Mouse (Mus musculus): Measurements from ENCODE around the gene Gm49337.

Gm49337 gene

DNA sequence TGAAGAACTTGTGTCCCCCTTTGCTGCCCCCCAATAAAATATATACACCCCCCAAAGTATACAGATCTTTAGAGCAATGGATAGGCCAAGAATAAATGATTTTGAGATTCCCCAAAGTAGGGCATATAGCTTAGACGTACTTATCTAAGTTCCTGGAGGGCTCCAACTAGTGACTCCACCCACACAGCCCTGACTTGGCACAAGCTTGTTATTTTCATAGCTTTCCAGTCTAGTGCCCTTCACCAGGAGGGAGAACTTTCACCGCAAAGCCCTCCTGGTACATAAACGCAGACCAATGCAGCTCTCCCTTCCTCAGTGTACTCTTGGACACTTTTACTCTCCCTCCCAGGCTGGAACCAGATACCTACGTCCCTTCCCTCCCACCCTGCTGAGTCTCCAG lies 11.0 kb upstream of the Gm49337 start:
- DNase-seq (ENCODE audit: low read depth) = no peak

DNA sequence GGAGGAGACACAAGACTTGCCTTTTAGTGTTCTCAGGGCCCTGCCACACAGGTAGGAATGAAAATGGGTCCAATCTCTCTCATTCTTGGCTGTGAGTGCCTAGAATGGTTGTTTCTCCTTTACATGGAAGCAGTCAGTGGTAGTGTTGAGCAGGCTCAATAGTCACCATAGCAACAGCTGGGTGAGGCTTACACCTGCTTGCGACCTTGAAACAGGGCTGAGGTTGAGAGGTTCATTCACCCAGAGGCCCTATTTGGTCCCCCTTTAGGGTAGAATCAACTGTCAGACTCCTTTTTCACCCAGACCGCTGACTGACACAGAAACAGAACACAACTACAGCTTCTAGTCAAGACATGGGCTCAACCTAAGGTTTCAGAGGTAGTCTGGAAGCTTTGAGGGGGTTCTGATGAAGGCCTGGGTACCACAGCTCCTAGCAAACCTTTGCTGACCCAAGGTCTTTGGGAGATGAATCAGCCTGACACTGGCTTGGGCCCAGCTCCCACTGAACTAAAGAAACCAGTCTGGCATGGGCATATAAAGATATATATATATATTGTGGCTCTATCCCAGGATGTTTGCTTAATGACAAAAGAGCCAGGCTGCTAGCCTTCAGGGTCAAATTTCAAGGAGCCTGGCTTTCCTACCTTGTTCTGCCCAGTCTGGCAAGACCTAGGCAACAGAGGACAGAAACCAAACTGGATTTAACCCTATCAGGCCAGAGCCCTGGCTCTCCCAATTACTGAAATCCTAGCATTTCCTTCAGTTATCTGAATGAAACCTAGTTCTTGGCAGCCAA lies 8.2 kb upstream of the Gm49337 start:
- DNase-seq (ENCODE audit: low read depth) = no peak

DNA sequence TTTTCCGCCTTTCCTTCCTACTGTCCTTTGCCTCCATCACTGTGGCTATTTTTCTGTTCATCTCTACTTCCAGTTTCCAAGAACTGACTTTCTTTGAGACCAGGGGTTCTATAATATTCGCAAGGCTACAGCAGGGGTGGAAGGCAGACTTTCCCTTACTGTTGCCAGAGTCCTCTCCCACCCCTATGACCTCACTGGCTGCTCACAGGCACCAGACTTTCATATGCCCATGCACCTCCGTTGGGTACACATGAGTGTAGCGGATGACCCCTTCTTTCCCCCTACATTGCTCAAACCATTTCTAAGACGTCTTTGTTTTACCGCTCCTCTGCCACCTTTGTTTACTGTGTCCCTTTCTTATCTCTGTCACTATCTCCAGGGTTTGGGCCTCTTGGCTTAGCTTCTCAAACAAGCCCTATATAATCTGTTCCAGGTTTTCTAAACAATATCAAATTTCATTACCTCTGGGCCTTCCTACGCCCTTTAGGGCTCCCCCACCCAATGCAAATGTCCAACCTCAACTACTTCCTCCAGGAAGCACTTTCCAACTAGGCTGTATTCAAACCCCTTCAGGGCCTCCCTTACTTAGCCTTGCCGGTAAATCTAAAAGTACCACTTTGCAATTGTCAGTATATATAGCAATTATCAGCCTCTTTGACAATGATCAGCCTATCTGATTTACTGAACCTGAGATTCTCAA lies 7.3 kb upstream of the Gm49337 start:
- DNase-seq (ENCODE audit: low read depth) = no peak

DNA sequence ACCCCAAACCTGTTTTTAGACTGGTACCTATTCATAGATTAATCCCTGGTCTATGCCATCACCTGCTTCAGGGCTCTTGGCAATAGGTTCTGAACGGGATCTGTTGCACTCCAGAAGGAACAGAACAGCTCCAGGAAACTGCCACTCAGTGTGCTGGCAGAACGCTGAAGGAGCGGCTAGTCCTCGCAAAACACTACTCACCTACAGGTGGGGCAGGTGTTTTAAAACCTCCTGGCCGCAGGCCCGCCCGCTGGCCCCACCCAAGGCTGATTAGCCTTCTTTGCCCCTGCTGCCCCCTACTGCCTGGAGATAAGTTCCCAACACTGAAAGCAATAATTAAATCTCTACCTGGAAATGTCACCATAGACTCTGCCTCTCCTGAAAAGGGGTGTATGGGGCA lies 5.8 kb upstream of the Gm49337 start, which contains the start of gene Tspan1:
Gene Tspan1, minus strand, starts transcription at position 198 of the 400 bp plus-strand sequence.
- no peak for DNase-seq (ENCODE audit: low read depth)

DNA sequence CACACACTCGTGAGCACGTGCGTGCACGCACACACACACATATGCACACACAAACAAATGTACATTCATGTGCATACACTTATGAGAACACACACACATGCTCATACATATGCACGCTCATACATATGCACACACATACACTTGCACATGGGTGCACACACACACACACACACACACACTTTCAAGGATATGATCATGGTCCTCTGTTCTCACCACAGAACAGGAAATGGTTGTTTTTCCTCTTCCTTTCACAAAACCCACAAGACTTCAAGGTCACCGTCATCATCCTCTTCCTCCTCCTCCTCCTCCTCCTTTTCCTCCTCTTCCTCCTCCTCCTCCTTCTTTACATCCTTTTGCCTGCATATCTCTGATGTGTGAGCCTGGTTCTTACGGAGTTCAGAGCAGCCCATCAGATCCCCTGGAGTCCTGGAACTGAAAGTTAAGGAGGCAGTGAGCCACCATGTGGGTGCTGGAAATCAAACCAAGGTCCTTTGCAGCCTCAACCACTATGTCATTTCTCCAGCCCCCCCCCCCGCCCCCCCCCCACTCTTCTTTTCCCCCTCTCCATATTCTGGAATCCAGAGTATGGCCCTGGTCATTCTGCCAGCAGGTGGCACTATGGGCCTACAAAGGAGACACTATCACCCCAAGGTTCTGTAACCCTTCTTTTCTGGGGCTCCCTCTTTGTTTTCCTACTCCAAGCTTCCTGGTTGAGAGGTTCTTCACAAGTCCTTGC lies 4.4 kb upstream of the Gm49337 start:
- DNase-seq (ENCODE audit: low read depth) = peak; percentile 65

DNA sequence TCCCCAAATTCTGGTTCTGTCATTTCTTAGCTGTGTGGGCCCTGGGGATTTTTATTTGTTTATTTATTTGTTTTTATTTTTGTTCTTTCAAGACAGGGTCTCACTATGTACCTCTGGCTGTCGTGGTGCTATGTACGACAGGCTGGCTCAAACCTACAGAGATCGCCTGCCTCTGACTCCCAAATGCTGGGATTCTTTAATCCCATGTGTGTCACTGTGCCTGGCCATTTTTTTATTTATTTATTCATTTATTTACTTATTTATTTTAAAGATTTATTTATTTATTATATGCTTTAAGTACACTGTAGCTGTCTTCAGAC lies 3.9 kb upstream of the Gm49337 start:
- no peak for DNase-seq (ENCODE audit: low read depth)

DNA sequence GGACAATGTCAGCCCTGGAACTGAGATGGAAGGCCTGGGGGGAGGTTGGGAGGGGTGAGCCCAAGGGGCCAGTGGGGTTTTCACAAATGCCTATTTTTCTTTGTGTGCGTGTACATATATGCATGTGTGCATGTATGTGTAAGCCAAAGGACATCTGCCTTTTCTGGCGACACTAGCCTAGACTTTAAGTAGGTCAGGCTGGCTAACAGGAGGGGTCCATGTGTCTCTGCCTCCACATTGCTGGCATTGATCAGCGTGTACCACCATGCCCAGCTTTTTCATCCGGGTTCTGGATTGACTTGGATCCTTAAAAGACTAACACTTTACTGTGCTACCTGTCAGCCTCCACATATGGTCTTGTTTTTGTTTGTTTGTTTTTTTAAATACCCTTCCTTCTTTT lies 568 bp downstream of the Gm49337 start:
- no peak for DNase-seq (ENCODE audit: low read depth)

DNA sequence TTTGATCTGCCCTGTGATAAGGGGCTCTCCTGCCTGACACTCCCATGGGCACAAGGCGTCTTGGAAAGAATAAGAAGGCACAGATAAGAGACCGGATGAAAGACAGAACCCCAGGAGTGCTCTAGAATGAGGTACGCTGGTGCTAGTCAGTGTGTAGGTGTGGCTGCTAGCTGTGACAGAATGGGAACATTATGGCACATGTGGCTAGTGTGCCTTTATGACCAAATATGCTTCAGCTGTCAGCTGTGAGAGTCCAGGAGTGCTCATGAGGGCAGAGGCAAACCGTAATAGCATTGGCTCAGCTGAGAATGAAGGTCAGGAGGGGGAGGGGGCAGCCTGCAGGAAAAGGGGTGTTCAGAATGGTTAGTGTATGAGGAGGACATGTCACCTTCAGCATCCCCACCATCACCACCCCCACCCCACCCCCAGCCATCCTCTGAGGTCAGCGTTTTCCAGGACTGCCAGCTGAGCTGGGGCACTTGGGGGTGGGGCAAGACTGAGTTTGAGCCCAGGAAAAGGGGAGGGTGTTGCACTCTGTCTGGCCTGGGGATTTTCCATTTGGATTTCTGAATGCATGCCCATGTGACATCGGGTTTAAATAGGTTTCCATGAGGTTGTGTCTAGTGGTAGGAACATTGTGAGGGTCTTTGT lies 1.4 kb downstream of the Gm49337 start:
- no peak for DNase-seq (ENCODE audit: low read depth)

DNA sequence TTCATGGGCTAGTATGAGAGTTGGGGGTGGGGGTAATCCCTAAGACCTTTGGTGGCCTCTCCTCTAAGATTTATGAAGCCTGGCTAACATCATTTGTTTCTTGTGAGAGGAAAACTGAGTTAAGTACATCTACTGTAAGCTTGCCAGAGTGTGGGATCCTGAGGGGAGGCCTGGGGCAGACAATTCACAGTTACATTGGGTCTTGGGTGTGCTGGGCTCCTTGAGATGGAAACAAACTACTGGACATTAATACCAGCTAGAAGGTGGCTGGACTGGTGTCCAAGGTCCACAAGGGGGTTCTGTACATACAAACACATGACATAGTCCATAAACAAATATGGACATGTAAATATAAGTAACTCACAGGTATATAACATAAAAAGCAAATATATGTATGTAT lies 2.0 kb downstream of the Gm49337 start:
- no peak for DNase-seq (ENCODE audit: low read depth)

DNA sequence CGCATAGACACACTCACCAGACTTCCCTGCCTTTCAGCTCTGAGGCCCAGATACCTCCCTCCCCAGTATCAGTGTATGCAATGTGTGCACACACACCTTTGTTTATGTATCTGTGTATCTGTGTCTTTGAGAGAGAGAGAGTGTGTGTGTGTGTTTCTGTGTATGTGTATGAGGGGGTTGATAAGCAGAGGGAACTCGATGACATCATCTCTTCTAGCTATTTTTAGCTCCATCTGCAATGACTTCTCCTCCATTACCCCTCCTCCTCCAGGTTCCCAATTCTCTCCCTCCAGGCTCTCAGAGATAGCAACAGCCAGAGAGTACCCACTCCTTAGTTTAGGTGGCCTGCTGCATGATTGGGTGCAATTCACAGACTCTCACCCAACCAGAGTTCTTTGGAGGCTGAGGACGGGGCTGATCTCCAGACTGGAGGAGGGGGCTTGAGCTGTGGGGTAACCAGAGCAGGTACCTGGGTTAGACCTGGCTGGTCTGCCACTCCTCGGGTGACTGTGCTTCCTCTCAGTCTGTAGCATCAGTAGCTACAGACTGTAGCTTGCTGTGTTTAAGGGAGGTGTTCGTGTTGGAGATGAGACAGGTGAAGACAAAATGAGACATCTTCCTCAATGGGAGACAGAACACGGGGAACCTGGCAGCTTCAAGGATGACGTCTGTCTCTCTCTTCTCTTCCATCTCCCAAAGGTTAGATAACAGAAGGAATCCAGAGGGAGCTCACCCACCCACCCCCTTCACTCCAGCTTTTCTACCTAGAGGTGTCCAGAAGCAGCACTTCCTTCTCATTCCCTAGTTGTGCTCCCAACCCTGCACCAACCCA lies 2.7 kb downstream of the Gm49337 start:
- DNase-seq (ENCODE audit: low read depth) = no peak

DNA sequence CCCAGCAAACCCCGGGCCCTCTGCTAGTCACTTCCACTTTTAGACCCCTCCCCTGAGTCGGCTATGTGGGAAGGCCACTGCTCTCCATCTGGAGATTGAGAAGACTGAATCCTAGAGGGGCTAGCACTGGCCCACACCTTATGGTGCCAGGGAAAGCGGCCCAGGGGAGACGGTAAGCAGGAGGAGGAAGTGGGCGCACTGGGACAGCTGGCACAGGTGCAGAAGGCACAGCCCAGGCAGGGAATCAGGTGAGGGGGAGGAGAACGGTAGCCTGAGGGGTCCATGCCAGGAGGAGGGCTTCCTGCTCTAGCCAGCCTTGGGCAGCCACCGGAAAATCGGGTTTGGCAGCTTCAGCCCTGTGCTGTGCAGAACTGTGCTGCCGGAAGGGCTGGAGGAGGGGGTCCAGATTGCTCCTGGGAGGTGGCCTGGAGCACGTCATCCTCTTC lies 3.4 kb downstream of the Gm49337 start:
- DNase-seq (ENCODE audit: low read depth) = no peak

DNA sequence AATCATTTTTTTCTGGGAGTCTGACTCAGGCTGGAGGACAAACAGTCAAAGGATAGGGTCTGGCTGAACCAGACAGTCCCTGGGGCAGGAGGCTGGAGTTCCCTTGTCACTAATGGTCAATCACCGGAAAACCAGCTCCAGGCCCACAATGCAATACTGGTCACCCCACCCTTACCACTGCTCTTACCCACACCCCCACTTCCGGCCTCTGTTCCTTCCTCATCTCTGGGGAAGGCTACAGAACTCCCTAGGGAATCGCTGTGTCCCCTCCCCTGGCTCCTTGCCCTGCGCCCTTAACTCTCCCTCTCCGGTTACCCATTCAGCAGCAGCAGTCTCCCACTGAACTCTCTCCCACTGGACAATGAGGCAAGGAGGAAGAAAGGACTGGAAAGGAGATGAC lies 4.0 kb downstream of the Gm49337 start:
- no peak for DNase-seq (ENCODE audit: low read depth)

DNA sequence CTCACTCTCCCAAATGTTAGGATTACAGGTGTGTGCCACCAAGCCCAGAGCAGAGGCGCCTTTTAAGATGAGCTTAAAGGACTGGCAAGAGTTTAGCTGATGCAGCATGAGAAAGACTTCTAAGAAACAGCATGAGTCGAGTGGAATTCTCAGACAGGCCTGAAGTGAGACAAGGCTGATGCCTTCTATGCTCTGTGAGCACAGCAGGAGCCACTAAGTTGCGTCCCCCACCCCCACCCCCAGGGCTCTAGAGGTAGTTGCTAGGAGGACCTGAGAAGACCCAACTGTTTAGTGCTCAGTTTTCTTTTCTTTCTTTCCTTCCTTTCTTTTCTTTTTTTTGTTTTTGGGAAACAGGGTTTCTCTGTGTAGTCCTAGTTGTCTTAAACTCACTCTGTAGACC lies 8.9 kb downstream of the Gm49337 start:
- no peak for DNase-seq (ENCODE audit: low read depth)

DNA sequence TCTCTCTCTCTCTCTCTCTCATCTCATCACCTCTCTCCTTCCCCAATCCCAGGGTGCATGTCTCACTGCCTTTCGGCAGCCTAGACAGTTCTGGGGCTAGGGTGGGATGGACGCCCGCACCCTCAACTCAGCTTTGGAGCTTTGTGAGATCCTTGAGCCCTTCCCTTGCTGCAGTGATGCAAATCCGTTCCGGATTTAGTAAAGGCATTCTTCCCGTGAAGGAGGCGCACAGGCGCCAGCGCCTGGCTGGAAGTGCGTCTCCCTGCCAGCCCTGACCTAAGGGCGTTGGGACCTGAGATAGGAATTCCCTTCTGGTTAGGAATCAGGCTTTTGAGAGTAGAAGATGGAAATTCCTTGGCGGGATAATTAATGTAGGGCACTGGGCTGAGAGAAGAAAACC lies 9.6 kb downstream of the Gm49337 start:
- DNase-seq (ENCODE audit: low read depth) = no peak

DNA sequence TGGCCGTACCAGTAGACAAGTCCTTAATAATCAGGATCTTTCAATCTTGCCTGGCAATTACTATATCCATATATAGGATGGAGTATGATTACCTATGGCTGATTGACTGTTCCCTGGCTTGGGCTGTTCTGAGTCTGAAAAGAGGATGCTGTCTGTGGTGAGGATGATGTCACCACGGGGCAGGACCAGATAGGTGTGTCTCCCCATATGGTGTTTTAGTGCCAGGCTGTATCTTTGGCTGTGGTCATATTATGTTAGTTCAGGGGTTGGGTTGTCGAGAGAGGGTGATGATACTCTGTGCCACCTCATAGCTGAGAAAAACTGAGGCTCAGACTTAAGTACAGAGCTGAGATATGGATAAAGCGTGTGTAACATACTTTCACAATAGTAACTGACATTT lies 11.9 kb downstream of the Gm49337 start:
- no peak for DNase-seq (ENCODE audit: low read depth)

DNA sequence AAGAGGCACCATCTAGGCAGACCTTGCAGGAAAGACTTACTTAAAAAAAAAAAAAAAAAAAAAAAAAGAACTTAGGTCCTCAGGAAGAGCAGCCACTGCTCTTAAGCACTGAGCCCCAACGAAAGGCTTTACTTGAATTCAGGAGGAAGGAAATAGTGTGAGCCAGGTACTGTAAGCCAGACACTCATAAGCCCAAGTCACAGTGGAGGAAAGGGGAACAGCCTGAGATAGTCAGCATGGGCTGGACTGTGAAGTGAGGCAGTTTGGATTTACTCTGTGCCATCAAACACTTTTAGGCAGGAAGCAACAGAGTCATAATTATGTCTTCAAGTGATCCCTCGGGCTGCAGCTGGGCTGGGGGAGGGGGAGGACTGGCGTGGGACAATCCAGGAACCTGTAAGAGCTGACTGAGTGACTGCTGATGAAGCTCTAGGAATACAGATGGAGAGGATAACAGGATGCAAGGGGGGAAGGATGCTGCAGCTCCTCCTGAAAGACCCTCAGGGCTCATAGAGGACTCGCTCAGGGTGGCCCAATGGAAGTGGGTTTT lies 19.2 kb downstream of the Gm49337 start:
- DNase-seq (ENCODE audit: low read depth) = no peak

DNA sequence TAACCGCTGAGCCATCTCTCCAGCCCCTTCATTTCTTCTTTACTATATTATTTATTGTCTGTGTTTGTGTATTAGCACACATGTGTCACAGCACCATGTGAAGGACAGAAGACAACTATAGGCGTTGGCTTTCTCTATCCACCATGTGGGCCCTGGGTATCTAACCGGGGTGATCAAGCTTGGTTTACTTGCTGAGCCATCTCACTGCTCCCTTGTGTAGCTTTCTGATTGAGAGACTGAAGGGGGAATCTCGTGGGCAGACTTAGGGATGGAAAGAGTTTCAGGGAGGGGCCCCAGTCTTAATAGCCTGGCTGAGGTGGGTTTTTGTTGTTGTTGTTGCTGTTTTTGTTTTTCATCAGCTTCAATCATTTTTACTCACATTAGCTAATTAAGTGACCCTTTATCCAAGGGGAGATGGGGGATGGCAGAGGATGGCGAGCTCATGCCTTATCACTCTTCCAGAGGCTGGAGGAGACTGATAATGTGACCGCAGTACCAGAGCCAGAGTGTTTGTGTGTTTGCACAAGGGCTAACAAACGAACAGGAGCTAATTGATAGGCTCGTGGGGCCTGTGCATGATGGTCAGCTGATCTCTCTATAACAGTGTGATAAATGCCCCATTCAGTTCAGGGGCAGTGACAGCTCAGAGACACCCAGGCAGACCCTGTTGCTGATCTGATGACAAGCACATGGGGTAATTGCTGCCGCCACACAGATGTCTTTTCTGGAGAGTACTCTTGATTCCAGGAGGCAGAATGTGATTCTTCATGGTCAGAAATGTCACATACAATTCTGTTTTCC lies 20.6 kb downstream of the Gm49337 start:
- no peak for DNase-seq (ENCODE audit: low read depth)

DNA sequence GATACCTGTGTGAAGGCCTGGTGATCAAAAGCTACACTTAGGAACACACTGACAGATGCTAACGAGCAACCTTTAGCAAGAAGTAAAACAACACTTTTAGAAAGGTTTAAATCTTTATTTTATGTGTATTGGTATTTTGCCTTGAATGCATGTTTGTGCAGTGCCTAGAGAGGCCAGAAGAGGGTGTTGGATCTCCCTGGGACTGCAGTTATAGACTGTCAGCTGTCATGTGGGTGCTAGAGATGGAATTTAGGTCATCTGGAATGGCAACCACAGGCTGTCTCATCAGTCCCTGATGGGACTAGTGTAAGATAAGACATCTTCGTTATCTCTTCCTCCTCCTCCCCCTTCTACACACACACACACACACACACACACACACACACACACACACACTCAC lies 25.2 kb downstream of the Gm49337 start:
- no peak for DNase-seq (ENCODE audit: low read depth)

DNA sequence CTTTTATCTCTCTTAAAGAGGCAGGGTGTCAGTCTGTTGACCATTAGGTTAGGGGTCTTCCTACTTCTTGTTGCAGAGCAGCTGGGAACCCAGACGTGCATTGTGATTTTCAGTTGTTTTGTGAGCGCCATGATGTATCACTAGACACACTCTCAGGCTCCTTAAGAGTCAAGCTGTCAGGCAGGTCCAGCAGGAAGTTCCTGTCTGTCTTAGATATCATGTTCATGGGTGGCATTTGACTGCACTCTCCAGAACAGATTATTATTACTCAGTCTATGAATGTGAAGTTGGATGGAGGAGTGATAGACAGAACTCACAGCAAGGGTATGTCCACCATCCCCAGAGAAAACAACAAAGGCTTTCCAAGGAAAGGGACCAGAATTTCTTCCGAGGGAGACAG lies 31.2 kb downstream of the Gm49337 start:
- no peak for DNase-seq (ENCODE audit: low read depth)

DNA sequence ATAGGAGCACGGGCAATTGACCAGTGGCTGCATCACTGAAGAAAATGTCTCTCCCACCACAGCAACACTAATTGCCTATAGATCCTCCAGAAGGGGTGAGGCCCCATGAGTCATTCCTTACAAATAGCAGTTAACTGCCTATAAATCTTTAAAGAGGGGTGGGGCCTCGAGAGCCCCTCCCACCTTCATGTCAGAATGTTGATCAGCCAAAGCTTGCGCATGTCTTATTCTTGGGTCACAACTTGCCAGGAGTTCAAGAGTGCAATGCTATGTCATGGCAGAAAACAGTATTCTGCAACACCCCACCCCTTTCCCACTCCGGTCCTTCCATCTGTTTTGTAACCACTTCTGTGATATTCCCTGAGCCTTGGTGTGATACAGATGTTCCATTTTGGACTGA lies 33.3 kb downstream of the Gm49337 start:
- no peak for DNase-seq (ENCODE audit: low read depth)

DNA sequence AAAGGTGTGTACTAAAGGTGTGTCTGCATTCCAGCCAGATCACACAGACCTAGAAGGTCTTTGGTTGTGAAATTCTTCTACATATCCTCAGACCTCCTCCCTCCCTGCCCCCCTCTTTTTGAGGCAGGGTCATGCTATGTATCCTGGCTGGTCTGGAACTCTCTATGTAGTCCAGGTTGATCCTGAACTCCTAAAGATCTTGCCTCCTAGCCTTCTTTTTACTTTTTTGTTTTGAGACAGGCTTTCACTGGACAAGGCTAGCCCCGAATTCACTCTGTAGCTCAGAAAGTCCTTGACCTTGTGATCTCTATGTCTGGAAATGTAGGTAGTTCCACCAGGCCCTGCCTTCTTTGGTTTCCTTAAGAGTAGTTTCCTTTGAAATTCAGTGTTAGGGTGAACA lies 35.7 kb downstream of the Gm49337 start:
- DNase-seq (ENCODE audit: low read depth) = no peak
